Mouse (Mus musculus): ENCODE measurements around the gene Ltn1. TPM values are rescaled to one million over a fixed set of nuclear protein-coding genes. Genes with fewer than 3 reads are reported as not detected.

Ltn1 gene
- total RNA-seq, 1 experiment from 2014 or later: 23.9 TPM

- ATAC-seq (replicated peaks in 1 of 2; ENCODE audit: insufficient read depth in 1 of 2, low FRiP score in 2 of 2, low TSS enrichment in 1 of 2, low read depth in 1 of 2, poor library complexity in 2 of 2, severe bottlenecking in 2 of 2): no peak
These were observed 102.4 kb downstream of the Ltn1 start for GRCm38 (mm10) chr16:87329986-87330385.

Other genes starting within 250 kb of the Ltn1 start
- gene N6amt1, start 78.4 kb downstream of the Ltn1 start, total RNA-seq (2017): 13.8 and 15.1 TPM in 2 replicates
- gene Rwdd2b, start 8.0 kb upstream of the Ltn1 start, total RNA-seq (2017): 18.3 and 18.8 TPM in 2 replicates
- gene Usp16, start 22.1 kb upstream of the Ltn1 start, total RNA-seq (2017): 58.2 and 83.0 TPM in 2 replicates
- 511 and 633 TPM in 2 replicates for gene Cct8, start 63.3 kb upstream of the Ltn1 start, total RNA-seq (2017)
- not detected in 2 replicates for gene Map3k7cl, start 120.7 kb upstream of the Ltn1 start, total RNA-seq (2017)